Mouse (Mus musculus) brain, embryonic 14.5 days (tissue): ENCODE data around the gene Olfr324.

Source experiments
- CTCF ChIP-seq: fragments of 200-500 bp; IDR thresholded peaks from 2 replicates; pipeline ENCODE4 v1.5.1; 2012; ENCODE audit warnings: inconsistent platforms, mild to moderate bottlenecking, moderate library complexity, borderline replicate concordance; ENCODE audit not compliant: insufficient read depth, insufficient read length; ENCODE audit errors: extremely low read depth
- POLR2A ChIP-seq: fragments of 200-500 bp; IDR thresholded peaks from 2 replicates; pipeline ENCODE4 v1.6.1; 2012; ENCODE audit warnings: mild to moderate bottlenecking, inconsistent platforms, borderline replicate concordance; ENCODE audit not compliant: poor library complexity, insufficient read depth, insufficient read length, severe bottlenecking; ENCODE audit errors: extremely low read depth

- TF ChIP-seq CTCF: no peak
- no peak for TF ChIP-seq POLR2A
These were observed 46.9 kb downstream of the Olfr324 start for GRCm38 (mm10) chr11:58641638-58642358.
